Mouse (Mus musculus): Measurements from ENCODE around the gene Olfr332. TPM values are rescaled to one million over a fixed set of nuclear protein-coding genes. Genes with fewer than 3 reads are reported as not detected.
A peak's percentile ranks its signal among the peaks of the same experiment; 100 is the strongest.
"Not testable (repeated sequence)": the region's sequence is repeated elsewhere in the genome, so short reads cannot be mapped to it uniquely, and the experiment has no call there.

The Olfr332 gene
- not detected in 2 replicates for polyA plus RNA-seq (2014; fragmentation: Nextera tagmentation; extraction: Ambion mirVana)

GRCm38 (mm10) chr11:58492455-58492854 lies at the start of gene Olfr332:
Olfr332 (minus strand) TSS chr11:58492555.
- Histone ChIP-seq H3K27me3 (ENCODE audit: control insufficient read depth, insufficient read depth, low read length) (no peaks in the 10 kb centered on the region), H3K27ac (replicated peaks; ENCODE audit: low read depth, low read length) (no peak within 1 kb of the TSS), H3K36me3 (replicated peaks; ENCODE audit: control insufficient read depth, insufficient read depth, low read depth, low read length) (no peaks in the 10 kb centered on the region), H3K9me3 (replicated peaks; ENCODE audit: control insufficient read depth, low read length) (no peaks in the 10 kb centered on the region), H3K4me1 (ENCODE audit: control insufficient read depth, insufficient read depth, low read length) (no peaks in the 10 kb centered on the region), H3K4me3 (ENCODE audit: low read depth, low read length) (no peak within 1 kb of the TSS), H3K9ac (replicated peaks; ENCODE audit: low read length) (no peak within 1 kb of the TSS), H3K4me2 (ENCODE audit: low read depth, low read length) (no peak within 1 kb of the TSS)
- ATAC-seq (replicated peaks; ENCODE audit: insufficient number of reproducible peaks, low FRiP score, low TSS enrichment, low read depth), result no peak
- no peak for DNase-seq (ENCODE audit: low spot score)
- 87% methylated on average over 2 of the region's 2 CpGs for WGBS

- H3K4me1 ChIP-seq (ENCODE audit: control insufficient read depth, insufficient read depth, low read length); H3K36me3 ChIP-seq (replicated peaks; ENCODE audit: control insufficient read depth, insufficient read depth, low read depth, low read length); DNase-seq (ENCODE audit: low spot score); H3K9ac ChIP-seq (replicated peaks; ENCODE audit: low read length); H3K9me3 ChIP-seq (replicated peaks; ENCODE audit: control insufficient read depth, low read length); H3K4me2 ChIP-seq (ENCODE audit: low read depth, low read length); H3K4me3 ChIP-seq (ENCODE audit: low read depth, low read length); H3K27me3 ChIP-seq (ENCODE audit: control insufficient read depth, insufficient read depth, low read length); H3K27ac ChIP-seq (replicated peaks; ENCODE audit: low read depth, low read length); ATAC-seq (replicated peaks; ENCODE audit: insufficient number of reproducible peaks, low FRiP score, low TSS enrichment, low read depth): not testable (repeated sequence)
Measured at GRCm38 (mm10) chr11:58534736-58535135, 42.4 kb upstream of the Olfr332 start, which contains the start of gene Olfr330. Olfr330 (minus strand) TSS chr11:58534836.

- ATAC-seq (replicated peaks; ENCODE audit: insufficient number of reproducible peaks, low FRiP score, low TSS enrichment, low read depth), result not testable (repeated sequence)
Measured at GRCm38 (mm10) chr11:58519756-58520155, 27.4 kb upstream of the Olfr332 start.

GRCm38 (mm10) chr11:58518916-58519315 lies 26.6 kb upstream of the Olfr332 start:
- not testable (repeated sequence) for DNase-seq (ENCODE audit: low spot score); H3K27me3 ChIP-seq (ENCODE audit: control insufficient read depth, insufficient read depth, low read length); H3K27ac ChIP-seq (replicated peaks; ENCODE audit: low read depth, low read length); H3K9me3 ChIP-seq (replicated peaks; ENCODE audit: control insufficient read depth, low read length); ATAC-seq (replicated peaks; ENCODE audit: insufficient number of reproducible peaks, low FRiP score, low TSS enrichment, low read depth); H3K36me3 ChIP-seq (replicated peaks; ENCODE audit: control insufficient read depth, insufficient read depth, low read depth, low read length); H3K9ac ChIP-seq (replicated peaks; ENCODE audit: low read length); H3K4me1 ChIP-seq (ENCODE audit: control insufficient read depth, insufficient read depth, low read length); H3K4me3 ChIP-seq (ENCODE audit: low read depth, low read length); H3K4me2 ChIP-seq (ENCODE audit: low read depth, low read length)
- WGBS, result 93% methylated on average over 17 of the region's 18 CpGs

More at GRCm38 (mm10) chr11:58519756-58520155, 27.4 kb upstream of the Olfr332 start:
- not testable (repeated sequence) for H3K36me3 ChIP-seq (replicated peaks; ENCODE audit: control insufficient read depth, insufficient read depth, low read depth, low read length); DNase-seq (ENCODE audit: low spot score); H3K27me3 ChIP-seq (ENCODE audit: control insufficient read depth, insufficient read depth, low read length); H3K9me3 ChIP-seq (replicated peaks; ENCODE audit: control insufficient read depth, low read length); H3K27ac ChIP-seq (replicated peaks; ENCODE audit: low read depth, low read length); H3K4me3 ChIP-seq (ENCODE audit: low read depth, low read length); H3K4me1 ChIP-seq (ENCODE audit: control insufficient read depth, insufficient read depth, low read length); H3K9ac ChIP-seq (replicated peaks; ENCODE audit: low read length); H3K4me2 ChIP-seq (ENCODE audit: low read depth, low read length)
- WGBS, result 91% methylated on average over 7 of the region's 9 CpGs

GRCm38 (mm10) chr11:58509058-58509457 lies 16.7 kb upstream of the Olfr332 start:
- ATAC-seq (replicated peaks; ENCODE audit: insufficient number of reproducible peaks, low FRiP score, low TSS enrichment, low read depth); DNase-seq (ENCODE audit: low spot score); H3K4me1 ChIP-seq (ENCODE audit: control insufficient read depth, insufficient read depth, low read length); H3K9me3 ChIP-seq (replicated peaks; ENCODE audit: control insufficient read depth, low read length); H3K36me3 ChIP-seq (replicated peaks; ENCODE audit: control insufficient read depth, insufficient read depth, low read depth, low read length); H3K4me2 ChIP-seq (ENCODE audit: low read depth, low read length); H3K27me3 ChIP-seq (ENCODE audit: control insufficient read depth, insufficient read depth, low read length); H3K9ac ChIP-seq (replicated peaks; ENCODE audit: low read length); H3K27ac ChIP-seq (replicated peaks; ENCODE audit: low read depth, low read length); H3K4me3 ChIP-seq (ENCODE audit: low read depth, low read length): not testable (repeated sequence)
- 88% methylated on average over 19 of the region's 19 CpGs for WGBS

- ATAC-seq (replicated peaks; ENCODE audit: insufficient number of reproducible peaks, low FRiP score, low TSS enrichment, low read depth); H3K4me3 ChIP-seq (ENCODE audit: low read depth, low read length); H3K36me3 ChIP-seq (replicated peaks; ENCODE audit: control insufficient read depth, insufficient read depth, low read depth, low read length); H3K27ac ChIP-seq (replicated peaks; ENCODE audit: low read depth, low read length); H3K9me3 ChIP-seq (replicated peaks; ENCODE audit: control insufficient read depth, low read length); H3K4me2 ChIP-seq (ENCODE audit: low read depth, low read length); H3K9ac ChIP-seq (replicated peaks; ENCODE audit: low read length); H3K4me1 ChIP-seq (ENCODE audit: control insufficient read depth, insufficient read depth, low read length); DNase-seq (ENCODE audit: low spot score); H3K27me3 ChIP-seq (ENCODE audit: control insufficient read depth, insufficient read depth, low read length): not testable (repeated sequence)
Measured at GRCm38 (mm10) chr11:58502472-58502871, 10.1 kb upstream of the Olfr332 start, which contains the start of gene Olfr331. Olfr331 (minus strand) TSS chr11:58502572.

GRCm38 (mm10) chr11:58499290-58499689 lies 6.9 kb upstream of the Olfr332 start:
- H3K9me3 ChIP-seq (replicated peaks; ENCODE audit: control insufficient read depth, low read length), result no peaks in the 10 kb centered on the region
- H3K36me3 ChIP-seq (replicated peaks; ENCODE audit: control insufficient read depth, insufficient read depth, low read depth, low read length), result no peaks in the 10 kb centered on the region
- H3K4me1 ChIP-seq (ENCODE audit: control insufficient read depth, insufficient read depth, low read length), result no peaks in the 10 kb centered on the region
- no peak overlapping the region for H3K4me3 ChIP-seq (ENCODE audit: low read depth, low read length)
- no peak overlapping the region for H3K9ac ChIP-seq (replicated peaks; ENCODE audit: low read length)
- H3K4me2 ChIP-seq (ENCODE audit: low read depth, low read length), result no peak overlapping the region
- no peaks in the 10 kb centered on the region for H3K27me3 ChIP-seq (ENCODE audit: control insufficient read depth, insufficient read depth, low read length)
- no peak for ATAC-seq (replicated peaks; ENCODE audit: insufficient number of reproducible peaks, low FRiP score, low TSS enrichment, low read depth)
- peak; percentile 27 for DNase-seq (ENCODE audit: low spot score)
- H3K27ac ChIP-seq (replicated peaks; ENCODE audit: low read depth, low read length), result no peak overlapping the region
- WGBS, result 57% methylated on average over 3 of the region's 3 CpGs

- 79% methylated on average over 9 of the region's 9 CpGs for WGBS
- Histone ChIP-seq H3K4me3 (ENCODE audit: low read depth, low read length) (no peak overlapping the region), H3K9me3 (replicated peaks; ENCODE audit: control insufficient read depth, low read length) (no peaks in the 10 kb centered on the region), H3K36me3 (replicated peaks; ENCODE audit: control insufficient read depth, insufficient read depth, low read depth, low read length) (no peaks in the 10 kb centered on the region), H3K4me1 (ENCODE audit: control insufficient read depth, insufficient read depth, low read length) (no peaks in the 10 kb centered on the region), H3K9ac (replicated peaks; ENCODE audit: low read length) (no peak overlapping the region), H3K27me3 (ENCODE audit: control insufficient read depth, insufficient read depth, low read length) (no peaks in the 10 kb centered on the region), H3K4me2 (ENCODE audit: low read depth, low read length) (no peak overlapping the region), H3K27ac (replicated peaks; ENCODE audit: low read depth, low read length) (no peak overlapping the region)
- ATAC-seq (replicated peaks; ENCODE audit: insufficient number of reproducible peaks, low FRiP score, low TSS enrichment, low read depth) (no peak), DNase-seq (ENCODE audit: low spot score) (no peak)
Measured at GRCm38 (mm10) chr11:58498761-58499160, 6.4 kb upstream of the Olfr332 start.

Data from embryonic facial prominence, embryonic 11.5 days (tissue).